Mouse (Mus musculus): ENCODE measurements at regions not wholly inside any gene's neighbourhood (a gene's known extent, or its start where the extent isn't known, plus 50 kb on each side); places are given as distances from the start of the nearest gene placed in this dataset.
A peak's percentile ranks its signal among the peaks of the same experiment; 100 is the strongest.

DNA sequence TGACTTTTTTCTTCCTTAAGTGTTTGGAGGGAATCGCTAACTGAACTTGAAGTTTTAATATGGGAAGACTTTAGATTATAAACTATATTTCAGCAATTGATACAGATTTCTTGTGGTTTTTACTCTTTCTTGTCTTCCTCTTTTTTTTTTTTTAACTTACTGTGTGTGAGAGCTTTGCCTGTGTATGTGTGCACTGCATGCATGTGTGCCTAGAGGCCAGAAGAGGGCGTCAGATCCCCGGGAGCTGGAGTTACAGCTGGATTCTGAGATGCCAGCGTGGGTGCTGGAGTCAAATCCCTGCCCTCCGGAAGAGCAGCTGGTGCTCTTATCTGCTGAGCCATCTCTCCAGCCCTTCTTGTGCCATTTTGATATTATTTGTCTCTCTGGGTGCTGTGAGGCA is 129.6 kb downstream of the Trim33 start:
- DNase-seq (ENCODE audit: low spot score in 2 of 2) = no peak

DNA sequence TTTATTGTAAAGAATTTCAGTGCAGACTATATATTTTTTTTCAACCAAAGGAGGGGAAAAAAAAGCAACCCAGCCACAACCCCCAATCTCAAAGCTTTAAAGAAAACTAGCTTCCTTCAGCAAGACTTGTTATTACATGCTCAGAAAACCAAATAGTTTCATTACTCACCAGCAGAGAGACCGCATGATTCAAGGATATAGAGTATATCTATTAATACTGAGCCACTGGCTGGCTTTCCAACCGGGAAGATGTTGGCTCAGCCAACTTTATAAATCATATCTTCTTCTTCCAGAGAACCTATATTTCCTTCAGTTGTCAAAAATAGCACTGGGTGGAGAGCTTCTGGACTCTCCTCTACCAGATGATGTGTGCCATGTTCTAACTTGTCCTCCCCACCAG is 133.2 kb downstream of the Trim33 start:
- no peak for DNase-seq (ENCODE audit: low spot score in 2 of 2)

DNA sequence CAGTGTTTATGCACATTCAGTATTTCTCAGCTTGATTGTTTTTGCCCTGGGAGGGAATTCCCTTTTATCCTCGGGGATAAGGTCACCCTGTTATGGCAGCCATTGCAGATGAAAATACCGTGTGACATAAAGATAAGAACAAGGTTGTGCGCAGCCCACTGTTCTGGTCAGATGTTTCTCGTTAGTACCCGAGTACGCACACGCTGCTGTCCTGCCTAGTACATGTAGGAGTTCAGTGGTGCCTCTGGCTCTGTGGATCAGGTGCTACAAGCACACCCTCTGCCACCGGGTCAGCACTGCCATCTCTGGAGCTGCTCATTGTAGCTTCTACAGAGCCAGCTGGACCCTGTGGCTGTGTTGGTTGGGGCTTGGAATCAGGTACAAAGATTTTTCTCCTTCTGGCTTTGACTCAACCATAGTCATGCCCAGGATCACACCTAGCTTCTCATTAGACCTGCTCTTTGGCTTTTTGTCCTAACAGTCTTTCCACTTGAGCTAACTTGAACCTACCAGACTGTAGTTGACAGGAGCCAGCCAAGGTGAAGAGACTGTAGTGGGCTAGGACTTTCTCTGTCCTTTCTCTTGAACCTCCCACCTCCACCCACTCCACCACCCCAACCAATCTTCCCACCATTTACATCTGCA is 136.1 kb downstream of the Trim33 start:
- DNase-seq (ENCODE audit: low spot score in 2 of 2) = no peak

DNA sequence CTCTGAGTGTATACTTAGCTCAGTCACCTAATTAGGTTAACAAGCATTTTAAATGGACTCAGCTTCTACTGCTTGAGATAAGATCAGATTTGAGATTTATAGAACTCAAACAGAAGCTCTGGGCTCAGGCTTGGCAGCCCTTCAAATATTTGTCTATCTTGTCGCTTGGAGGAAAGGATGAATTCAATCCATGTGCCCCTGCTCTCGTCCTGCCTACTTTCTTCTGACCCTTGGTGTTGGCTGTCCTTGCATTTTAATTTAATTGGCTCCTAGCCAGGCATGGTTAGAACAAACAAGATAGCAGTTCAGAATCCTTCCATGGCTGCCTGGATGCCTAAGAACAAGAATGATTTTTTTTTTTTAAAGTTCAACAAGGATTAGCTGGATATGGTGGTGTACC is 137.2 kb downstream of the Trim33 start:
- no peak for DNase-seq (ENCODE audit: low spot score in 2 of 2)

GRCm38 (mm10) chr3:103417781-103418180 is 138.7 kb downstream of the Trim33 start:
- DNase-seq (ENCODE audit: low spot score in 2 of 2) = no peak

DNA sequence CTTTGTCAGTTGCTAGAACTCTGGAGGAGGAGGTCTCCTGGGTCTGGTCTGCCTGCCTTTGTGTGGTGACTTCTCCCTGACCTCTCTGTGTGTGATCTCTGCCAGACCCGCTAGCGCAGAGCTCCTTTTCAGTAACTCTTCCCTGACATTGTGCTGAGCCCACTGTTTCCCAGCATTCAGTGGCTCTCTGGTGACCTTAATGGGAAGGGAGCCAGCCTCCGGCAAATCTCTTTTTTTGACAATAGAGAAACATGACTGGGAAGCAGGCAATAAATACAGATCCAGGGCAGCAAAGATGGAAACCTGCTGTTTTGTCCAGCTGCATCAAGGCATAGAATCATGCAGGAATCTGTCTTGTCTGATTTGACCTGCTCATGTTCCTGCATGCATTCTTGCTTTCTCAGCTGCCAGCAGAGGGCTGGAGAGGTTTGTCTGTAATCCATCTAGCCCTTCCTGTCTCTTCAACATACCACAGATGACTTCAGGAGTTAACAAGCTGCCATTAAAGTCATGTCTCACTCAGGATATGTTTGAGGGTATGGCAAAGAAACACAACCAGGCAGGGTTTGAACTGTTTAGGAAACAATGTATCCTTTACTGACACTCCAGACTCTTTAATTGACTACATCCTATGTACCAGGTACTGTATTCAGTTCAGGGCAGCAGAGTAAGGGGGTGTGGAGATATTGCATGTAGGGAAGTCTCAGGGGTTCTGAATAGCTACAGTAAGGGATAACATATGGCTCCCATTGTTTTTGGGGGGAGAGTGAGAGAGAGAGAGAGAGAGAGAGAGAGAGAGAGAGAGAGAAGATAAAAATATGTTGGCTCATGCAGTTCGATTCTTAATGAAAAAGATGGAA is 140.9 kb downstream of the Trim33 start:
- no peak for DNase-seq (ENCODE audit: low spot score in 2 of 2)

GRCm38 (mm10) chr3:103420621-103421274 is 141.7 kb downstream of the Trim33 start:
- DNase-seq (ENCODE audit: low spot score in 2 of 2) = no peak

DNA sequence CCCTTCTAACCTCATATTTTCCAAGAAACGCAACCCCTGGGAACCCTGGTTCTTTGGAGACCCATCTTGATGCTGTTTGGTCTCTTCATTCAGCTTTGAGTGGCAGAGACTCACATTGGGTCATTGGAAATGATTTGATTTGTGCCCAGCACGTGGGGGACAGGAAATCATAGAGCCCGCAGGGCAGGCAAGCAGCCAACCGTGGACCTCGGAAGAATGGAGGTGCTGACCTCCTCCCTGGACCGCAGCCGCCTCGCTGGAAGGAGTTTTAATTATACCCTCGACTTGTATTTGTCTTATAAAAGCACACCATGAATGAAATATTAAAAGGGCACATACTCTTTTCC is 142.2 kb downstream of the Trim33 start:
- no peak for DNase-seq (ENCODE audit: low spot score in 2 of 2)

GRCm38 (mm10) chr3:103422806-103423205 is 143.7 kb downstream of the Trim33 start:
- DNase-seq (ENCODE audit: low spot score in 2 of 2) = no peak

DNA sequence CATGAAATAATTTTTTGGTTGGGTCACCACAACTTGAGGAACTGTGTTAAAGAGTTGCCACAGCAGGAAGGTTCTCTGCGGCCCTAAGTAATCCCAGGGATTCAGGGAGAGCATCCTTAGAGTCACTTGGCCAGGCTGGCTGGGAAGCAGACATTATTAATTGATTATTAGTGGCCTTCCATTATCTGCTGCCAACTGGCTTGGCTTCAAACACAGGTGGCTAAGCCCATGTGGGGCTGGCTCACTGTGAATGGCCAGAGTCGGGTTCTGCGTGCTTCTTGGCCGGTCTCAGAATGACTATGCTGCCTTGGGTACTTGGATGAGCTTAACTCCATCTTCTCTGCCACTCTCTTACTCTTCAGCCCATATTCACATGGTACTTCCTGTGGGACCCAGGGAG is 144.2 kb downstream of the Trim33 start:
- no peak for DNase-seq (ENCODE audit: low spot score in 2 of 2)

GRCm38 (mm10) chr3:103425812-103426430 is 146.8 kb downstream of the Trim33 start:
- peak in 1 of 2 experiments; percentile 26 for DNase-seq (ENCODE audit: low spot score in 2 of 2)

DNA sequence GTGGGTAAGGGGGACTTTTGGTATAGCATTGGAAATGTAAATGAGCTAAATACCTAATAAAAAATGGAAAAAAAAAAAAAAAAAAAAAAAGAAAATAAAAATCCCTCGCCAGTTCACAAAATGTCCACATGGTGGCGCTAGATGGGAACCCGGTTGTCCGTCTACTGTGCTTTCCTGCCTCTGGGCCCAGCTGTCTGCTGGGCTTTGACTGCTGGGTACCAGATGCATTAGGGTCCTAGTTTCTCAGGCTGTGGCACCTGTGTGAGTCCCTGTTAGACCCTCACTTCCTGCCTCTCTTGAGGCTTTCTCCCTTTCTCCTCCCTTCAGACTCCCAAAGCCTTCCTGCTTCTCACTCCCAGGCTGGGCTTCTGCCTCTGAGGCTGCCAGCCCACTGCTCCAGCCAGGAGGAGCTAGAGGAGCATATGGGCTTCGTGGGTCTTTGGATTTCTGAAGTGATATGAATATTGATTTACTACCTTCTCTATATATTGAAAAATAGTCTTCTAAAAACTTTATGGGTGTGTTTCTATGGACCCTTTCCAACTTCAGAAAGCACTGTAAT is 145.7 kb upstream of the Syt6 start:
- peak in 1 of 2 experiments; percentile 31 for DNase-seq (ENCODE audit: low spot score in 2 of 2)

- DNase-seq (ENCODE audit: low spot score in 2 of 2) = no peak
Observed at GRCm38 (mm10) chr3:103430131-103430530, 144.9 kb upstream of the Syt6 start.

DNA sequence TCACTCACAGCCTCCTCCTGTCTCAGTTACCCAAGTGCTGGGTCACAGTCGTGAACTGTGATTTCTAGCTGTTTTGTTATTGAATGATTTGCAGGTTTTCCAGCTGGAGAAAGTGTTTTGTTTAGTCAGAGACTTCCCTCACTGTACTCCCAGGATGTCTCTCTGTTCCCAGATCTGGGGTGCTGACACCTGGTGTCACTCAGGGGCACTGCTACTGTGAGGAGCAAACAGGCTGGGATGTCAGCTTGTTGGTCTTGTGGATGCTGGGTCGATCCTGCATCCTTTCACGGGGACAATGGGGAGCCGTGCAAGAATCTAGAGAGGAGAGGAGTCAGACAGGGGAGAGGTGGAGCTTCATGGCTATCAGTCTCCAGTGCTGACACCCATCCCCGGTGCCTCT is 142.8 kb upstream of the Syt6 start:
- DNase-seq (ENCODE audit: low spot score in 2 of 2) = no peak

DNA sequence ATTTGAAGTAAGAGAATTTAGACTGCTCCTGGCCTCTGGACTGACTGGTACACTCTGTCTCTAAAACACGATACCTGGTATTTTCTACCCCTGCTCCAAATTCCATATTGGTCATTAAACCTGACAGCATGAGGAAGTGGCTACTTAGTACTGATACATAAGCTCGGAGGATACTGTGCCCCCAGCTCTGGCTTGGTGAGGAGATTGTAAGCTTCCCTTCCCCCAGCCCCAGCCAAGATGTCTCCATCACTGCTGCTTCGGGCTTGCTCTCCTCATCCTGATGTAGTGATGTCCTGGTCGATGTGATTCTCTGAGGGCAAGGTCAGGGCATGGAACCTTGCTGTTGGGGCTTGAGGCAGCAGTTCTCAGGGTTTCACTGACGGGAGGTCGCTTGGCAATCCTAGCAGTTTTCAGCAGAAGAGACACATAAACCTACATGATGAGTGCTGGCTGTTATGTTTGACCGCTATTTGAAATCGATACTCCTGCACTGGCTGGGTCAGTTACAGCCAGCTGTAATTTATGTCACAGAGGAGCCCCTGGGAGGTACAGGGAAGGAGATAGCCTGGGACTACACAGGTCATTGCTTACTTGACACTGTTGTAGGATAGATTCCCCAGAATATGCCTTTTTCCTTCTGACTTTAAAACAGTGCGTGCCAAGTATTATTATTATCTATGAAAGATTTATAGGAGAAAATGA is 138.0 kb upstream of the Syt6 start:
- no peak for DNase-seq (ENCODE audit: low spot score in 2 of 2)

GRCm38 (mm10) chr3:103438791-103439354 is 136.2 kb upstream of the Syt6 start:
- DNase-seq (ENCODE audit: low spot score in 2 of 2) = peak; percentile 50 to 61

- no peak for DNase-seq (ENCODE audit: low spot score in 2 of 2)
Observed at GRCm38 (mm10) chr3:103443247-103443646, 131.8 kb upstream of the Syt6 start.

GRCm38 (mm10) chr3:103445852-103446251 is 129.2 kb upstream of the Syt6 start:
- peak in 1 of 2 experiments; percentile 13 for DNase-seq (ENCODE audit: low spot score in 2 of 2)

DNA sequence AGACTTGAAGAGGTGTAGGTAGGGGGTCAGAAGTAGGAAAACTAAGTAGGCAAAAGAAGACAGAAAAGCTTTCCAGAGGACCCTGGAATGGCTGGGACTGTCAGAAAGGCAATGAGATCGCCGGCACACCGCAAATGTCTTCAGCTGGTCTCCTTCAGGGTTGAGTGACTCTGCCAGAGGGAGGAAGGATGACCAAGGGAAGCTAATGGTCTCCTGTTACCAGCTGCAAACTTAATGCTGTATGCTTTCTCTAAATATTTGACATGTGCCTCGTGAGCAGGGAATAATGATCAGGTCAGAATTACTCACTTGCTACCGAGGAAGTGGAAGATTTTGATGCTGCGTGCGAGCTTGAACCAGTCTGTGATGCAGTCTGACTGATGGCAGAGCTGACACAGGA is 125.2 kb upstream of the Syt6 start:
- DNase-seq (ENCODE audit: low spot score in 2 of 2) = no peak

- DNase-seq (ENCODE audit: low spot score in 2 of 2) = no peak
Observed at GRCm38 (mm10) chr3:103451971-103452370, 123.1 kb upstream of the Syt6 start.

GRCm38 (mm10) chr3:103463760-103464159 is 111.3 kb upstream of the Syt6 start:
- no peak for DNase-seq (ENCODE audit: low spot score in 2 of 2)
